Mouse (Mus musculus): Measurements from ENCODE around the gene Tmem253.

DNA sequence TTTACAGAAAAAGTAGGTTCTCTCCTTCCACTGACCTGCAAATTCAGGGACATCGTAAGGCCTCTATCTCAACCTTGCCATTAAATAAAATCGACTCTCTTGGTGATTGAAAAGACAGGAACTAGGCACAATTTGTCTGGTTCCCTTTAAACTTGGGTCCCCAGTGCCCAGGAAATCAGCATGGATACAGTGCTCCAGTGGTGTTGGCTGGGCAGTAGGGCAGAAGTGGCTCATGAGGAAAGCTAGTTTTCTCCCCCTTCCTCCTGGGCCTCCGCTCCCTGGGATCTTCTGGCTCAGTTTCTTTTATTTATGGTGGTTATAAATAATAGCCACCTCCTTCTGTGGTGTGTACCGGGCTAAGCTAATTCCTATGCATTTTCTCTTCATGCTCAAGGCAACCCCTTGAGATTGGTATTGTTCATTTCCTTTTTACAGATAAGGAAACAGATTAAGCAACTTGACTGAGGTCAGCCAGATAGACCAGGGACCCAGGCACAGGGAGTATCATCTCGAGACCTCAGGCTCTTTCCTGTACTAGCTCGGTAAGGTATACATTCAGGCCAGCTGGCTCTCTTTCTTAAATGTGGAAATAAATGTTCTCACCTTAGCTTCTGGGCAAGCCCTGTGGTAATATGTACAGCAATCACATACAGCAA, at the start of gene Tmem253:
- TF ChIP-seq CTCF (IDR thresholded peaks at IDR 0.05; ENCODE audit: extremely low read depth, insufficient read depth, insufficient read length, insufficient replicate concordance) (no peak), POLR2A (IDR thresholded peaks at IDR 0.05; ENCODE audit: low read depth, low read length) (no peak)
